Mouse (Mus musculus) stomach, postnatal 0 days (tissue): Measurements from ENCODE around the gene Tmem236. TPM values are rescaled to one million over a fixed set of nuclear protein-coding genes. Genes with fewer than 3 reads are reported as not detected.
A peak's percentile ranks its signal among the peaks of the same experiment; 100 is the strongest.

Experiments used
- ATAC-seq: fragments of 200-750 bp; cut with Nextera tagmentation; 2 replicates; pipeline ENCODE4 v1.8.0; 2017; ENCODE audit not compliant: low FRiP score, low TSS enrichment
- DNase-seq: peaks from one replicate; pipeline ENCODE4 v3.0.0-alpha.2; 2016; ENCODE audit warnings: low spot score
- H3K27ac ChIP-seq: fragments of 300-500 bp; sonication (generic); replicated peaks from 2 replicates; pipeline ENCODE4 v1.5.1; 2014; ENCODE audit warnings: mild to moderate bottlenecking, control low read depth
- H3K27me3 ChIP-seq: fragments of 300-500 bp; sonication (generic); 2 replicates; pipeline ENCODE4 v1.6.1; 2014; ENCODE audit warnings: low read length; ENCODE audit not compliant: control insufficient read depth, insufficient read depth
- H3K36me3 ChIP-seq: fragments of 300-500 bp; sonication (generic); 2 replicates; pipeline ENCODE4 v1.6.1; 2014; ENCODE audit warnings: low read length, mixed read lengths; ENCODE audit not compliant: control insufficient read depth, insufficient read depth
- H3K4me1 ChIP-seq: fragments of 300-500 bp; sonication (generic); replicated peaks from 2 replicates; pipeline ENCODE4 v1.6.1; 2014; ENCODE audit warnings: antibody characterized with exemption; ENCODE audit not compliant: control insufficient read depth, insufficient read depth
- H3K4me2 ChIP-seq: fragments of 300-500 bp; sonication (generic); replicated peaks from 2 replicates; pipeline ENCODE4 v1.6.1; 2014; ENCODE audit warnings: low read depth, mild to moderate bottlenecking, control low read depth, moderate library complexity
- H3K4me3 ChIP-seq: fragments of 300-500 bp; sonication (generic); 2 replicates; pipeline ENCODE4 v1.5.1; 2014; ENCODE audit warnings: low read depth, low read length, control low read depth
- H3K9ac ChIP-seq: fragments of 300-500 bp; sonication (generic); 2 replicates; pipeline ENCODE4 v1.6.1; 2014; ENCODE audit warnings: mild to moderate bottlenecking, low read length, control low read depth, mixed read lengths
- H3K9me3 ChIP-seq: fragments of 300-500 bp; sonication (generic); 2 replicates; pipeline ENCODE4 v1.6.1; 2016; ENCODE audit warnings: low read length; ENCODE audit not compliant: control insufficient read depth
- CTCF ChIP-seq: IDR thresholded peaks from 2 replicates; pipeline ENCODE4 v1.5.1; 2016; ENCODE audit warnings: antibody characterized with exemption, low read depth, mild to moderate bottlenecking, moderate library complexity
- EP300 ChIP-seq: optimal IDR thresholded peaks from 2 replicates; pipeline ENCODE3; 2016; ENCODE audit warnings: antibody characterized with exemption
- WGBS: fragments of 180-500 bp; shearing (Covaris S2); extraction: QIAGEN DNeasy Blood & Tissue Kit; methylation state at CpG from one replicate; pipeline ENCODE4 v1.1.7; 2014; 5-methylcytosine and 5-hydroxymethylcytosine counted together
- microRNA counts: library from miRNA; unstranded; fragments of <30 nt; microRNA quantifications from one replicate; lab custom pipeline; 2015
- microRNA-seq: library from miRNA; unstranded; fragments of <30 nt; microRNA quantifications from one replicate; pipeline ENCODE4, GENCODE M21; 2016
- polyA plus RNA-seq: library from polyadenylated mRNA; unstranded; fragments of >200 nt; fragmentation: Nextera tagmentation; extraction: Ambion mirVana; gene quantifications from 2 replicates; pipeline ENCODE4 v1.2.1, GENCODE M21; 2015

The Tmem236 gene
- polyA plus RNA-seq, 1 experiment from 2014 or later, result 0.08 TPM

DNA sequence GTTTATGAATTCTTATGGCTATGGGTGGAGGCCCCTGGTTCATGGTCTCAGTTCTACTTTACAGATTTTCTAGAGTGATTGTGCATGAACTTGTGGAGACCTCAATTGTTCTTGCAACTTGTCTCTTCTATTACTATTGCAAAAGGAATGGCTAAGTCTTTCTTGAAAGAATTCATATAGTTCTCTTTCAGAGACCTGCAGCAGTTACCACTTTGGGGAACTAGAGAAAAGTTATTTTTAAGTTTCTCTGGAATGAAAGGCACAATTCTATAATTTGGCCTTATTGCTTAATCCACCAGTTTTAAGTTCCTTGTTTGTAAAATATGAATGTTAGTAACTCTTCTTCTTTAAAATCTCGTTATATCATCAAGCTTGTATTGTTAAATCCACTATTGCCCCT, 87.8 kb downstream of the Tmem236 start:
- no peaks in the 10 kb centered on the region for H3K36me3 ChIP-seq
- H3K9ac ChIP-seq, result no peak overlapping the region
- H3K27ac ChIP-seq, result no peak overlapping the region
- no peaks in the 10 kb centered on the region for H3K27me3 ChIP-seq
- no peak for ATAC-seq
- H3K4me1 ChIP-seq, result no peaks in the 10 kb centered on the region
- H3K9me3 ChIP-seq, result no peaks in the 10 kb centered on the region
- 81% methylated on average over 1 of the region's 1 CpGs for WGBS
- DNase-seq, result no peak
- H3K4me2 ChIP-seq, result no peak overlapping the region
- TF ChIP-seq CTCF, result no peak
- TF ChIP-seq EP300, result no peak
- no peak overlapping the region for H3K4me3 ChIP-seq

DNA sequence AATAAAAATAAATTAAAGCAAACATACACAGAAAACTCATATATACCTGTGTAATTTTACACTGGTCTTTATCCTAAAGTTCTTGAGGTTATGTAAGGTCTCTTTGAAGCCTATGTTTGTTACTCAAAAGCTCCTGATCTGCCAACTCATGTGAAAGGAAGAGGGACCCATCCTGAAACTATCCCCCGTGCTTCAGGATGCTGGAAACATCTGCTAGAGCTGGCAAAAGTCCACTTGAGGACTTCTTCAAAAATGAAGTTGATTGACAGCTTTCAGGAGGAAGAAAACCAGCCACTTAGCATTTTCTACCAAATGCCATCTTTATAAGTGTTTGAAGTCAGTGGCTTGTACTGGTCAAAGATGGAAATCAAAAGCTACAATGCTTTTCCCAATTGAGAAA, 94.8 kb downstream of the Tmem236 start:
- no peak overlapping the region for H3K4me3 ChIP-seq
- ATAC-seq (no peak), DNase-seq (no peak)
- no peak overlapping the region for H3K4me2 ChIP-seq
- no peak for TF ChIP-seq CTCF
- no peak for TF ChIP-seq EP300
- no peaks in the 10 kb centered on the region for H3K27me3 ChIP-seq
- H3K9me3 ChIP-seq, result no peaks in the 10 kb centered on the region
- H3K27ac ChIP-seq, result no peak overlapping the region
- WGBS, result 53% methylated on average over 1 of the region's 1 CpGs
- H3K4me1 ChIP-seq, result no peaks in the 10 kb centered on the region
- H3K9ac ChIP-seq, result no peak overlapping the region
- no peaks in the 10 kb centered on the region for H3K36me3 ChIP-seq

MicroRNA genes within 50 kb of the gene (microRNA counts, 519-probe panel; counts per million panel counts)
- not detected for microRNA mmu-miR-511 (lab: Ali Mortazavi, UCI)

Small RNA genes within 50 kb of the gene (microRNA-seq; reads per million reads assigned to microRNA genes)
- gene Mir511, result 19.9 reads per million, percentile 25 among the genes with 10 or more reads in this experiment

Other genes starting within 250 kb of the Tmem236 start
- 200 and 217 TPM in 2 replicates for gene Hacd1, start 118.4 kb upstream of the Tmem236 start, polyA plus RNA-seq
- 34.3 and 35.6 TPM in 2 replicates for gene Stam, start 100.4 kb upstream of the Tmem236 start, polyA plus RNA-seq
- gene Mrc1, start 54.9 kb downstream of the Tmem236 start, polyA plus RNA-seq, result 9.9 TPM in 2 replicates
- 0.06 and 0.10 TPM in 2 replicates for gene Slc39a12, start 213.8 kb downstream of the Tmem236 start, polyA plus RNA-seq